Mouse (Mus musculus) megakaryocyte, embryonic 14.5 days (primary cell): ENCODE measurements at regions not wholly inside any gene's neighbourhood (a gene's known extent, or its start where the extent isn't known, plus 50 kb on each side); places are given as distances from the start of the nearest gene placed in this dataset.

ENCODE experiments used
- FLI1 ChIP-seq: IDR thresholded peaks from 2 replicates; pipeline ENCODE4 v1.6.1; 2012; ENCODE audit warnings: low read length, inconsistent platforms, mixed read lengths
- GATA1 ChIP-seq: IDR thresholded peaks from 3 replicates; pipeline ENCODE4 v1.6.1; 2012; ENCODE audit warnings: mixed read lengths, low read length, inconsistent platforms, borderline replicate concordance

DNA sequence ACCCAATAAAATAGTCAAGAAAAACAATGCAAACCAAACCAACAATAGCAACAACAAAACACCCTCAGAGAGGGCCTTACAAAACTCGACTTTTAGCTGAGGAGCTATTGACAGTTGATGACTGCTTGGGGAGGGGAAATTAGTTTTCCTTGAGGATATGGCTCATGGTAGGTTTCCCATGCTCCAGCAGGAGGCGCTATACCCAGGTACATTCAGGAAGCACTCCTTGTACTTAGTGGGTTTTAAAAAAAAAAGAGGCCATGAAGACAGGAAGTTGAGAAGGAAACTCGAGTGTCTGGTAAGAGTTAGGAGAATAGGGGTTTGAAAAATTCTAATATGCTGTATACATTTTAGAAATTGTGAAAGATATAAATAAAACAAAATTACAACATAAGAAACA, 224.6 kb upstream of the Ppp2r3a start:
- TF ChIP-seq GATA1 (no peak), FLI1 (no peak)
